Mouse (Mus musculus) neutrophil, adult 83 days (primary cell): Measurements from ENCODE around the gene Mthfd1. TPM values are rescaled to one million over a fixed set of nuclear protein-coding genes. Genes with fewer than 3 reads are reported as not detected.

Source experiments
- total RNA-seq, 2 experiments: library from RNA; stranded (reverse); gene quantifications; one replicate each; pipeline ENCODE4 v1.2.4; 2023

Mthfd1 gene
- total RNA-seq, result 10 to 100 TPM; 21.0 to 28.3 TPM

DNA sequence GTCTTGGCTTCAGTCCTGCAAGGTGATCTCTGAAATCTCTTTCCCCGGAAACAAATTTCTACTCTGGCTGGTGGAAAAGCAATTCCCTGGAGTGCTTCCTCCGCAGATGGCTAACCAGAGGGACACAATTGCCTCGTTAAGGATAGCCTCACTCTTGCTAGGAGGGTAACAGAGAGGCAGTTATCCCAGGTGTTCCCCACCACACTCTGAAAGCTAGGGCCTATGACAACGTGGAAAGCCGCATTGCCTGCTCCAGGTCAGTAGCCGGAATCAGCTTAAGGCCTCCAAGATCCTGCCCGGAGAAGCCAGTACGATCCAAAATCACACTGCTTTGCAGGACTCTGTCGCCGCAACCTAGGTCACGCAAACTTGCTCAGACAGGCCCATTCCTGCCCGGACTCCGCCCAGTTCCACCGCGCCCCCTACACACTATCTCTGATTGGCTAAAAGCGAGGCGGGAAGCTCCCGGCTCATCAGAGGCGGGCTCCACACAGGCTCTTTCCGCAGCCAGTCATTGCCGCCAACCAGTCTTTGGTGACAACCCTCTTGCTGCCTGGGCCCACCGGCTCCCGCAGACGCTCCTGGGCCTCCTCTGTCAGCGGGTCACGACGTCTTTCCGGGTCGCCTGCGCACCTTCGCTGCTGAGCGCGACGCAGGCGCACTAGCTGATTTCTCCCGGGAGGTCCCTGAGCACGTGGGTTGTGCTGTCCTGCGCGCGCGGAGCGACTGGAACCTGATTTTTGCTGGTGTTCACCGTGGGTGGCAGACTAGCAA lies at the start of gene Mthfd1:
Gene Mthfd1, plus strand, starts transcription at position 574 of the 774 bp plus-strand sequence.

DNA sequence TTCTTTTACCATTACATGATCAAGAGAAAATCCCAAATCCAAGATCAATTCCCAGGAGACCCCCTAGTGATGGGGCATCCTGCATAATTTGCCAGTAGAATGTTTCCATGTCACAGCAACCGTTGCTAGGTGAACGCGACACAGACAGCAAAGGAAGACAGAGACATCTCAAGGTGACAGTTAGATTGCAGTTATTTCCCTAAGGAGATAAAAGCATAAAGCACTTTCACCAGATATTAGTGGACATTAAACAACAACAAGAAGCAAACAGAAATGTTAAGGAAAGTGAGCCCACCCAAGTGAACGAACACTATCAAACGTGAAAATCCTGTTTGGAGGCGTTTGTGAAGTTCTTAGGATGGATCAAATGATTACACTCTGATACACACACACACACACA lies 8.5 kb upstream of the Mthfd1 start, which contains the start of gene Tex21:
Gene Tex21, minus strand, starts transcription at position 101 of the 400 bp plus-strand sequence.

DNA sequence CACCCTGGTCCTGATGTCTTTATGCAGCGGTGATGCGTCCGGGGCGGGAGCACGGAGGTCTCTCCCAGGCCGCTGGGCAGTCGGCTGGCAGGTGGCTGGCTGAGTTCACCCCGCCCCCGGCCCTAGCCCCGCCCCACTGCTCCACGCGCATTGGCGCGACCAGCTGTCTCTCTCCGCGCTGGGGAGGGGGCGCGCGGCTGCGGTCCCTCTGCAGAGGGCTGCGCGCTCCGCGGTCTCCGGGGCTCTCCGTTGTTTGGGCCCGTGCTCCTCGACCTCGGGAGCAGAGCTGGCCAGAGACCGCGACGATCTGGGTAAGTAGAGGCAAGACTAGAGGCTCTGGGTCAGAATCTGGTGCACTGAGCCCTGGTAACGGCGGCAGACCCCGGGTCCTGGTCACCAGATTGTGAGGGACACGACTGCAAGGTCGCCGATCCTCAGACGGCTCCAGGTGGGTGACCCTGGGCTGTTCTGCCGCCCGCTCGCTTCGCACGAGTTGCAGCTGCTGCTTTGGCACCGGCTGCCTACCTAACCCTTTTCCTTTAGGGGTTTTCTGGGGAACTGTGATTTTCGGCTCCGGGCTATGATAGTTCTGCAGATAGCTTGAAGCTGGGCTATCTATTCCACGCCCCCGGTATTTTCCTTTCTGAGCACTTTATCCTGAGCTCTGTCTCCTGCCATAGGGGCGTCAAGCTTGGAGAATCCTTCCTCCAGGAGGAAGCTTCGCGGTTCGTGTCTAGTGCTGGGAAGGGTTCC lies 69.8 kb downstream of the Mthfd1 start, which contains the start of gene Akap5:
Gene Akap5, plus strand, starts transcription at position 213 of the 753 bp plus-strand sequence.

Other genes with a start within 250 kb of the Mthfd1 start
- under 1 TPM in 1 of 2 experiments, not detected in 1; 0.18 TPM for gene Esr2, start 78.0 kb upstream of the Mthfd1 start, total RNA-seq
- not detected for gene Tex21, start 8.6 kb upstream of the Mthfd1 start, total RNA-seq
- under 1 TPM; 0.22 TPM for gene Akap5, start 69.6 kb downstream of the Mthfd1 start, total RNA-seq
- gene Zbtb25, start 114.3 kb downstream of the Mthfd1 start, total RNA-seq, result 1 to 10 TPM; 6.6 to 7.9 TPM
- gene Zbtb1, start 115.0 kb downstream of the Mthfd1 start, total RNA-seq, result 1 to 10 TPM; 5.9 to 6.0 TPM
- gene Hspa2, start 148.9 kb downstream of the Mthfd1 start, total RNA-seq, result 1 to 10 TPM; 5.0 to 6.3 TPM
- gene Ppp1r36, start 162.2 kb downstream of the Mthfd1 start, total RNA-seq, result not detected